Mouse (Mus musculus) forebrain, embryonic 15.5 days (tissue): Measurements from ENCODE around the gene Gm15517. TPM values are rescaled to one million over a fixed set of nuclear protein-coding genes. Genes with fewer than 3 reads are reported as not detected.
"Not testable (repeated sequence)": the region's sequence is repeated elsewhere in the genome, so short reads cannot be mapped to it uniquely, and the experiment has no call there.

Source experiments
- ATAC-seq: fragments of 200-750 bp; cut with Nextera tagmentation; replicated peaks from 2 replicates; pipeline ENCODE4 v1.8.0; 2017; ENCODE audit warnings: mild to moderate bottlenecking, moderate TSS enrichment, moderate library complexity
- H3K27ac ChIP-seq: fragments of 300-500 bp; sonication (generic); replicated peaks from 2 replicates; pipeline ENCODE4 v1.5.1; 2015; ENCODE audit warnings: mild to moderate bottlenecking, inconsistent platforms
- H3K27me3 ChIP-seq: fragments of 300-500 bp; sonication (generic); 2 replicates; pipeline ENCODE4 v1.6.1; 2015; ENCODE audit warnings: inconsistent platforms
- H3K36me3 ChIP-seq: fragments of 300-500 bp; sonication (generic); 2 replicates; pipeline ENCODE4 v1.6.1; 2015; ENCODE audit warnings: mild to moderate bottlenecking, inconsistent platforms
- H3K4me1 ChIP-seq: fragments of 300-500 bp; sonication (generic); 2 replicates; pipeline ENCODE4 v1.6.1; 2015; ENCODE audit warnings: inconsistent platforms
- H3K4me2 ChIP-seq: fragments of 300-500 bp; sonication (generic); replicated peaks from 2 replicates; pipeline ENCODE4 v1.6.1; 2015; ENCODE audit warnings: mild to moderate bottlenecking, inconsistent platforms
- H3K4me3 ChIP-seq: fragments of 300-500 bp; sonication (generic); 2 replicates; pipeline ENCODE4 v1.5.1; 2015; ENCODE audit warnings: mild to moderate bottlenecking, inconsistent platforms
- H3K9ac ChIP-seq: fragments of 300-500 bp; sonication (generic); replicated peaks from 2 replicates; pipeline ENCODE4 v1.6.1; 2015; ENCODE audit warnings: mild to moderate bottlenecking, inconsistent platforms
- H3K9me3 ChIP-seq: fragments of 300-500 bp; sonication (generic); 2 replicates; pipeline ENCODE4 v1.6.1; 2016; ENCODE audit warnings: inconsistent platforms
- WGBS: fragments of 180-500 bp; shearing (Covaris S2); methylation state at CpG from one replicate; pipeline ENCODE4 v1.1.7; 2015; ENCODE audit warnings: mixed read lengths; 5-methylcytosine and 5-hydroxymethylcytosine counted together
- polyA plus RNA-seq: library from polyadenylated mRNA; unstranded; fragments of >200 nt; fragmentation: Nextera tagmentation; extraction: Ambion mirVana; gene quantifications from 2 replicates; pipeline ENCODE4 v1.2.1, GENCODE M21; 2015

The Gm15517 gene
- polyA plus RNA-seq, result not detected in 2 replicates

GRCm38 (mm10) chr7:44261147-44261546 lies at the start of gene Gm15517:
Gm15517 (plus strand) TSS chr7:44261447.
- Histone ChIP-seq H3K4me1 (peaks cover 6% of the 10 kb centered on the region; the same call in 1 of the 2 replicates), H3K4me3 (no peak within 1 kb of the TSS), H3K9ac (no peak within 1 kb of the TSS), H3K36me3 (no peaks in the 10 kb centered on the region), H3K9me3 (no peaks in the 10 kb centered on the region), H3K27me3 (no peaks in the 10 kb centered on the region), H3K27ac (no peak within 1 kb of the TSS), H3K4me2 (no peak within 1 kb of the TSS)
- no peak for ATAC-seq
- 54% methylated on average over 5 of the region's 5 CpGs for WGBS

GRCm38 (mm10) chr7:44215645-44216044 lies 45.6 kb upstream of the Gm15517 start, which contains the start of gene Klk1b5:
Klk1b5 (plus strand) TSS chr7:44215945.
- Histone ChIP-seq H3K4me2 (no peak within 1 kb of the TSS), H3K9me3 (no peaks in the 10 kb centered on the region), H3K4me1 (no peaks in the 10 kb centered on the region), H3K9ac (no peak within 1 kb of the TSS), H3K27me3 (no peaks in the 10 kb centered on the region), H3K27ac (no peak within 1 kb of the TSS), H3K36me3 (no peaks in the 10 kb centered on the region), H3K4me3 (no peak within 1 kb of the TSS)
- ATAC-seq, result no peak
- 91% methylated on average over 1 of the region's 1 CpGs for WGBS

DNA sequence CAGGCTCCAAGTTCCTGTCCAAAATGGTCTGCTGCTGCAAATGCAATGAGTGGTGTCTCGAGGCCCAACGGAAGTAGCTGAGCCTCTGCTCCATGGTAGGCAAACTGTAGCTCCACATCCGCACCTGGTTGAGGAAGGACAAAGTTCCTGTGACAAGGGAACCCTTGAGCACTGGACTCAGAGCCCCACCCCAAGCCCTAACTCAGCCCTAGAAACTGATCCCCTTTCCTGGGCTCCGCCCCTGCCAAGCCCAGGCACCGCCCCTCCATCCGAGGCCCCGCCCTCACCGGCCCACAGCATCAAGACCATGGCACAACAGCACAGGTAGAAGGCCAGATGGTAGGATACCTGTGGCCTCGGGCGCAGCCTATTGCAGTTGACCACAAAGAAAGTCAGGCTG lies 39.6 kb upstream of the Gm15517 start:
- H3K4me2 ChIP-seq, H3K9ac ChIP-seq, H3K4me1 ChIP-seq, H3K9me3 ChIP-seq, H3K27ac ChIP-seq, H3K4me3 ChIP-seq, ATAC-seq, H3K36me3 ChIP-seq, H3K27me3 ChIP-seq: not testable (repeated sequence)
- WGBS, result 79% methylated on average over 10 of the region's 10 CpGs

DNA sequence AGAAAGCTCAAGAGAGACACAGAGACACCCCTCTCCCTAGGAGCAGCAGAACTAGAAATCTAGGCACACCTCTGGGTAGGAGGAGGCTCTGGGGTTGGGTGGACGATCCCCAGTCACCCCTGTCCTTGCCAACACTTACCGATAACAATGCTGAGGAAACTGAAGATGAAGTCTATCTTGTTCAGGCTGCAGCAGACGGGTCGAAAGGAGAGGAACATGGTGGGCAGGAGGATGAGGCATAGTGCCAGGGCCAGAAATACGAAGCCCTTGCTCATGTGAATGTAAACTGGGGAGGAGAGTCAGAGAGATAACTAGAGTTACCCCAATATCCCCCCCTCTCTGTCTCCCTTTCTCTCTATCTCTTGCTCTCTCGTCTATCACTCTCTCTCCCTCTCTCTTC lies 38.9 kb upstream of the Gm15517 start:
- H3K36me3 ChIP-seq, H3K27me3 ChIP-seq, H3K4me2 ChIP-seq, H3K27ac ChIP-seq, H3K4me3 ChIP-seq, H3K9ac ChIP-seq, ATAC-seq, H3K4me1 ChIP-seq, H3K9me3 ChIP-seq: not testable (repeated sequence)
- WGBS, result 83% methylated on average over 6 of the region's 6 CpGs

GRCm38 (mm10) chr7:44225076-44225475 lies 36.2 kb upstream of the Gm15517 start, which contains the start of gene Klk1:
Klk1 (plus strand) TSS chr7:44225360.
- no peak within 1 kb of the TSS for H3K9ac ChIP-seq
- H3K4me3 ChIP-seq, result no peak within 1 kb of the TSS
- no peak within 1 kb of the TSS for H3K4me2 ChIP-seq
- WGBS, result 45% methylated on average over 1 of the region's 1 CpGs
- H3K36me3 ChIP-seq, result no peaks in the 10 kb centered on the region
- H3K4me1 ChIP-seq, result no peaks in the 10 kb centered on the region
- H3K27me3 ChIP-seq, result no peaks in the 10 kb centered on the region
- no peak for ATAC-seq
- no peaks in the 10 kb centered on the region for H3K9me3 ChIP-seq
- H3K27ac ChIP-seq, result no peak within 1 kb of the TSS

DNA sequence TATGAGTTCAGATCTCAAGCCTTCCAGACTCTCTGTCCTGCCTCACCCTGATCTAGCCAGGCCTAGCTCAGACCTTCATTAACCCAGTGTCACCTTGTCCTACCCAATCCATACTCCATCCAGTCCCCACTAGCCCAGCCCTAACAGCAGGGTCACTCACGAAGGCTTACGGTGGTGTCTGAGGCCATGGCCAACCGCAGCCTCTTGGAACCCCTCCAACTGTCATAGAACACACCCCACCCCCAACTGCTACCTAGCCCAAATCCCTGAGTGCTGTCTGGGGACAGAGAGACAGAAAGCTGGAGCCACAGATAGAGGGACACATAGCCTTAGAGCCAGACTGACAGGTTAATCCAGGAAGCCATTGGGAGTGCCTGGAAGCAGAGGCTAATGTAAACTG lies 25.3 kb upstream of the Gm15517 start, which contains the start of gene Gm36864:
Gene Gm36864, plus strand, starts transcription at position 269 of the 400 bp plus-strand sequence.
- Histone ChIP-seq H3K27ac (no peak within 1 kb of the TSS), H3K4me1 (no peaks in the 10 kb centered on the region), H3K27me3 (no peaks in the 10 kb centered on the region), H3K36me3 (no peaks in the 10 kb centered on the region), H3K4me2 (no peak within 1 kb of the TSS), H3K4me3 (no peak within 1 kb of the TSS), H3K9me3 (no peaks in the 10 kb centered on the region), H3K9ac (no peak within 1 kb of the TSS)
- whole genome bisulfite sequencing, result 68% methylated on average over 3 of the region's 3 CpGs
- no peak for ATAC-seq

GRCm38 (mm10) chr7:44239913-44240312 lies 21.3 kb upstream of the Gm15517 start:
- H3K27ac ChIP-seq, result no peak overlapping the region
- no peak overlapping the region for H3K4me2 ChIP-seq
- H3K9me3 ChIP-seq, result no peaks in the 10 kb centered on the region
- no peak overlapping the region for H3K4me3 ChIP-seq
- H3K9ac ChIP-seq, result no peak overlapping the region
- H3K27me3 ChIP-seq, result no peaks in the 10 kb centered on the region; the same call in 1 of the 2 replicates
- WGBS, result 51% methylated on average over 2 of the region's 2 CpGs
- H3K36me3 ChIP-seq, result no peaks in the 10 kb centered on the region
- H3K4me1 ChIP-seq, result no peaks in the 10 kb centered on the region
- ATAC-seq, result no peak

DNA sequence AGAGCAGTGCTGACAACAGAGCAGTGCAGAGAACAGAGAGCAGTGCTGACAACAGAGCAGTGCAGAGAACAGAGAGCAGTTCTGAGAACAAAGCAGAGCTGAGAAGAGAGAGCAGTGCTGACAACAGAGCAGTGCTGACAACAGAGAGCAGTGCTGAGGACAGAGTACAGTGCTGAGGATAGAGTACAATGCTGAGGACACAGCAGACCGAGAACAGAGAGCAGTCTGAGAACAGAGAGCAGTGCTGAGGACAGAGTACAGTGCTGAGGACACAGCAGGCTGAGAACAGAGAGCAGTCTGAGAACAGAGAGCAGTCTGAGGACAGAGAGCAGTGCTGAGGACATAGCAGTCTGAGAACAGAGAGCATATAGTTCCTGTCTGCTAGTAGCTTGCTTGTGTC lies 20.5 kb upstream of the Gm15517 start:
- WGBS, result 70% methylated on average over 1 of the region's 1 CpGs
- H3K27ac ChIP-seq, result no peak overlapping the region
- H3K9me3 ChIP-seq, result no peaks in the 10 kb centered on the region
- H3K27me3 ChIP-seq, result no peaks in the 10 kb centered on the region; the same call in 1 of the 2 replicates
- no peak for ATAC-seq
- H3K4me2 ChIP-seq, result no peak overlapping the region
- H3K4me3 ChIP-seq, result no peak overlapping the region
- H3K36me3 ChIP-seq, result no peaks in the 10 kb centered on the region
- no peak overlapping the region for H3K9ac ChIP-seq
- H3K4me1 ChIP-seq, result peaks cover 7% of the 10 kb centered on the region

GRCm38 (mm10) chr7:44241163-44241562 lies 20.1 kb upstream of the Gm15517 start:
- Histone ChIP-seq H3K9me3 (no peaks in the 10 kb centered on the region), H3K4me2 (no peak overlapping the region), H3K27ac (no peak overlapping the region), H3K9ac (no peak overlapping the region), H3K36me3 (no peaks in the 10 kb centered on the region), H3K4me3 (no peak overlapping the region), H3K27me3 (no peaks in the 10 kb centered on the region; the same call in 1 of the 2 replicates), H3K4me1 (peaks cover 9% of the 10 kb centered on the region)
- ATAC-seq, result no peak
- WGBS, result 71% methylated on average over 2 of the region's 2 CpGs

DNA sequence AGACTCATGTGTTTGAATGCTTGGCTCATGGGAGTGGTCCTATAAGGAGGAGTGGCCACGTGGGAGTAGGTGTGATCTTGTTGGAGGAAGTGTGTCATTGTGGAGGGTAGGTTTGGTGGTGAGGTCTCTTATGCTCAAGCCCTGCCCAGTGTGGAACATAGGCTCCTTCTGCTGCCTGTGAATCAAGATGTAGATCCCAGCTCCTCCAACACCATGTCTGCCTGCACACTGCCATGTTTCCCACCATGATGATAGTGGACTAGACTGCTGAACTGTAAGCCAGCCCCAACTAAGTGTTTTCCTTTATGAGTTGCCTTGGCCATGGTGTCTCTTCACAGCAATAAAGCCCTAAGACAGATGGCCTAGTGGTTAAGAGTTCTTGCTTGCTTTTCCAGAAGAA lies 17.2 kb upstream of the Gm15517 start:
- Histone ChIP-seq H3K36me3 (peaks cover 7% of the 10 kb centered on the region; the same call in 1 of the 2 replicates), H3K27ac (no peak overlapping the region), H3K4me3 (no peak overlapping the region), H3K4me1 (peaks cover 26% of the 10 kb centered on the region), H3K9me3 (no peaks in the 10 kb centered on the region), H3K27me3 (no peaks in the 10 kb centered on the region; the same call in 1 of the 2 replicates), H3K4me2 (no peak overlapping the region), H3K9ac (no peak overlapping the region)
- 48% methylated on average over 1 of the region's 1 CpGs for WGBS
- ATAC-seq, result no peak

DNA sequence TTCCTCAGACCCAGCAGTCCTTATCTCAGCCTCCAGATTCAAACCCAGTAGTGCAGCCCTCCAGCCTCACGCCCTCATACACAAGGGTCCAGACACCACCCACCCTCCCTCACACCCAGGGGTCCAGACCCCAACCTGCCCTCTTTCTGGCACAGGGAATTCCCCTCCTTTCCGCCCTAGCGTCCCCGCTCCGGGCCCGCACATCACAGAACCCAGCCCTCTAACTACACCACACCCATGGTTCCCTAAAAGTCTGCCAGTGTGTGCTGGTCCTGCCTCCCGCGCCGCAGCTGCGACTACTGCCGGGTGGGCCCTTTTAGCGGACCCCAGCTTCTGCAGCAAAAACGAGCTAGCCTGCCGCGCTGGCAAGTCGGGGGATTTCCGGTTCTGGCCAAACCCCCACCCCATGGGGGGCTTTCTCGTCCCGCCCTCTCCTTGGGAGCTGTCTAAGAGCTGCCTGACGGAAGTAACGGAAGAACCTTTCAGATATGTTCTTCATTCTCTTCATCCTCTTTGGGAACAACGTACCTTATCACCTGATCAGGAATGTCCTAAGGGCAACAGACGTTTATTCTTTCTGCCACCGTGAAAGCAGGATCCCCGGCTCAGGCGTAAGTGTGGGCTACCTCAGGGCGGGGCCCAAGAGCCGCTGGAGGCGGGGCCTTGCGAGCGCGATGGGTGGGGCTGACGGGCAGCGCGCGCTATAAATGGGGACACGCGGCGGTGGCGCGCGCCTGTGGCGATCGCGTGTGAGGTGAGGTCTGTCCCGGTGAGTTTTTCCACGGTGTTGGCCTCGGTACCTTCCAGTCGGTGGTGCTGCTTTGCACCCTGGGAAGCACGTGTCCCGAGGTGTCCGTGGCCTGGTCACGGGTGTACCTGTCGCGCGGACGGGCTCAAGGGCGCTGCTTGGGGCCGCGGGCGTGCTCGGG lies 14.9 kb upstream of the Gm15517 start, which contains the start of the genes 1700028J19Rik and 2410002F23Rik:
Gene 1700028J19Rik, minus strand, starts transcription at position 641 of the 929 bp plus-strand sequence.
Gene 2410002F23Rik, plus strand, starts transcription at position 668 of the 929 bp plus-strand sequence.
- Histone ChIP-seq H3K4me3 (peak within 1 kb of the TSS; percentile 94), H3K27ac (peak within 1 kb of the TSS; percentile 96), H3K9me3 (no peaks in the 10 kb centered on the region), H3K4me1 (peaks cover 36% of the 10 kb centered on the region), H3K36me3 (peaks cover 27% of the 10 kb centered on the region), H3K9ac (peak within 1 kb of the TSS; percentile 91), H3K4me2 (peak within 1 kb of the TSS; percentile 69), H3K27me3 (no peaks in the 10 kb centered on the region; the same call in 1 of the 2 replicates)
- WGBS, result under 1% methylated on average over 62 of the region's 62 CpGs
- ATAC-seq, result peak; percentile 86

- under 1% methylated on average over 23 of the region's 23 CpGs for WGBS
- peak overlapping the region; percentile 94 for H3K4me3 ChIP-seq
Observed at GRCm38 (mm10) chr7:44246984-44247470, 14.2 kb upstream of the Gm15517 start.

More at GRCm38 (mm10) chr7:44246984-44247470, 14.2 kb upstream of the Gm15517 start:
- Histone ChIP-seq H3K9me3 (no peaks in the 10 kb centered on the region), H3K9ac (peak overlapping the region; percentile 91), H3K36me3 (peaks cover 29% of the 10 kb centered on the region), H3K4me2 (peak overlapping the region; percentile 69), H3K27me3 (no peaks in the 10 kb centered on the region; the same call in 1 of the 2 replicates), H3K27ac (peak overlapping the region; percentile 96), H3K4me1 (peaks cover 36% of the 10 kb centered on the region)
- ATAC-seq, result peak; percentile 36
